Mouse (Mus musculus) brain, embryonic 14.5 days (tissue): ENCODE measurements around the gene Ankrd50.

Experiments used
- CTCF ChIP-seq: fragments of 200-500 bp; IDR thresholded peaks from 2 replicates; pipeline ENCODE4 v1.5.1; 2012; ENCODE audit warnings: inconsistent platforms, mild to moderate bottlenecking, moderate library complexity, borderline replicate concordance; ENCODE audit not compliant: insufficient read depth, insufficient read length; ENCODE audit errors: extremely low read depth
- POLR2A ChIP-seq: fragments of 200-500 bp; IDR thresholded peaks from 2 replicates; pipeline ENCODE4 v1.6.1; 2012; ENCODE audit warnings: mild to moderate bottlenecking, inconsistent platforms, borderline replicate concordance; ENCODE audit not compliant: poor library complexity, insufficient read depth, insufficient read length, severe bottlenecking; ENCODE audit errors: extremely low read depth

DNA sequence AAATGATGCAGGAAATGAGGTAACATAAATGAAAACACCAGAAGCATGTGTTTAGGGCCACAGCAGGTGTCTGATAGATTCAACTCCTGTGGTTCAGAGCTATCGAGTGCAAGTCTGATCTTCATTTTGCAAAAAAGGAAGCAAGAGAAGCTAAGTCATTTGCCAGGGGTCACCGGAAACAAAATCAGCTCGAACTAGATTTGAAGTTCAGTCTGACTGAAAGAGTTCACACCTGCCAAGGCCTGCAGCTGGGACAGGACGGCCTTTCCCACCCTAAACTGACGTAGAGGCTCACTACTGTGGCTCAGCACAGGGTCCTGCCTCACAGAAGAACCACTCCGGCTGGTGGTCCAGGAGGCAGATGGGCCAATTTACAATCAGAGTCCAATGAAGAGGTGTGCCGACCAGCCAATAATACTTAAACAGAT, 44.1 kb downstream of the Ankrd50 start:
- TF ChIP-seq POLR2A, result no peak
- TF ChIP-seq CTCF, result no peak
